Mouse (Mus musculus) midbrain, embryonic 16.5 days (tissue): ENCODE measurements around the gene Elk3. TPM values are rescaled to one million over a fixed set of nuclear protein-coding genes. Genes with fewer than 3 reads are reported as not detected.

Experiments
- ATAC-seq: fragments of 200-750 bp; cut with Nextera tagmentation; 2 replicates; pipeline ENCODE4 v1.8.0; 2017; ENCODE audit warnings: moderate TSS enrichment
- H3K27ac ChIP-seq: fragments of 300-500 bp; sonication (generic); 2 replicates; pipeline ENCODE4 v1.5.1; 2014; ENCODE audit warnings: mild to moderate bottlenecking, low read length, mixed read lengths
- H3K27me3 ChIP-seq: fragments of 300-500 bp; sonication (generic); 2 replicates; pipeline ENCODE4 v1.6.1; 2014; ENCODE audit warnings: low read depth, low read length, mixed read lengths; ENCODE audit not compliant: control insufficient read depth, insufficient read depth
- H3K36me3 ChIP-seq: fragments of 300-500 bp; sonication (generic); 2 replicates; pipeline ENCODE4 v1.6.1; 2014; ENCODE audit warnings: mild to moderate bottlenecking, low read length, moderate library complexity, mixed read lengths; ENCODE audit not compliant: control insufficient read depth, insufficient read depth
- H3K4me1 ChIP-seq: fragments of 300-500 bp; sonication (generic); 2 replicates; pipeline ENCODE4 v1.6.1; 2014; ENCODE audit warnings: mild to moderate bottlenecking, low read length, mixed read lengths; ENCODE audit not compliant: control insufficient read depth, insufficient read depth
- H3K4me2 ChIP-seq: fragments of 300-500 bp; sonication (generic); 2 replicates; pipeline ENCODE4 v1.6.1; 2014; ENCODE audit warnings: mild to moderate bottlenecking, low read length, mixed read lengths
- H3K4me3 ChIP-seq: fragments of 300-500 bp; sonication (generic); 2 replicates; pipeline ENCODE4 v1.5.1; 2014; ENCODE audit warnings: low read depth, mild to moderate bottlenecking, low read length, moderate library complexity, mixed read lengths
- H3K9ac ChIP-seq: fragments of 300-500 bp; sonication (generic); 2 replicates; pipeline ENCODE4 v1.6.1; 2014; ENCODE audit warnings: low read depth, low read length, mixed read lengths
- H3K9me3 ChIP-seq: fragments of 300-500 bp; sonication (generic); replicated peaks from 2 replicates; pipeline ENCODE4 v1.6.1; 2014; ENCODE audit warnings: mild to moderate bottlenecking, low read length, mixed read lengths; ENCODE audit not compliant: control insufficient read depth, poor library complexity, severe bottlenecking
- WGBS: fragments of 180-500 bp; shearing (Covaris S2); extraction: QIAGEN DNeasy Blood & Tissue Kit; methylation state at CpG from one replicate; pipeline ENCODE4 v1.1.7; 2014; 5-methylcytosine and 5-hydroxymethylcytosine counted together
- polyA plus RNA-seq: library from polyadenylated mRNA; unstranded; fragments of >200 nt; fragmentation: Nextera tagmentation; extraction: Ambion mirVana; gene quantifications from 2 replicates; pipeline ENCODE4 v1.2.1, GENCODE M21; 2015

Elk3 gene
- polyA plus RNA-seq, 1 experiment from 2014 or later, result 6.4 TPM

DNA sequence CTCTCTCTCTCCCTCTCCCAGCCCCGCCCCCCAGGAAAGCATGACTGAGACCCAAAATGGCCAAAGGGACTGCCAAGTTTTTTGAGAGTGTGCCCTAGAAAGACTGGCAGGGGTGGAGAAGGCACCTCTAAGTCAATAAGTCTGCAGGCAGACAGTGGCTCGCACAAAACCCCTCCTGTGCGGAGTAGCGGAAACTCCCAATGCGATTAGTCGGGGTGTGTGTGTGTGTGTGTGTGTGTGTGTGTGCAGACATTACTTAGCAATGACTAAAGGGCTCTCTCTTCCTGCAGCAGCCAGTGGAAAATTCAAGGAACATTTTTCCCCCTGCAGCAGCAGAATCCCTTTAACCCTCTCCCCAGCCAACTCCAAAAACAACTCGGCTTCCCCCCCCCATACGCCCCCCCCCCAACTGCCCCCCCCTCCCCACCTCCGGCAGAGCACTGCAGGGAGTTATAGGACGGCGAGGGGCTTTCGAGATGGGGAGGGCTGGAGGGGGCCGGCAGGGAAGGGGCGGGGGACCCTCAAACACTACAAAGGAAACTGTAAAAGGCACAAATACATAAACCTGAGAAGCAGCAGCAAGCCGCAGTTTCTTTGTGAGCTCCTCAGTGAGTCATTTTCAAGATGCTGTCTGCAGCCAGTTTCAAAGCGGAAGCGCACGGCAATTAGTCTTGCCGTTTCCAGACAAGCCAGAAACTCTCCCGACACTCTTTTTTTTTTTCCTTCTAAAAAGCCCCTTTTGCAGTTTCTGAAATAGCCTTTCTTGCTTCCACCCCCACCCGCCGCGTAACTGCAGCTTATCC is 1.6 kb downstream of the Elk3 start:
- Histone ChIP-seq H3K9ac (peak overlapping the region; percentile 76), H3K4me3 (peak overlapping the region; percentile 67), H3K27ac (peak overlapping the region; percentile 68), H3K4me1 (peaks cover 19% of the 10 kb centered on the region), H3K9me3 (no peaks in the 10 kb centered on the region), H3K36me3 (no peaks in the 10 kb centered on the region), H3K4me2 (peak overlapping the region; percentile 100), H3K27me3 (no peaks in the 10 kb centered on the region)
- ATAC-seq, result peak; percentile 72; the same call in 1 of the 2 replicates
- 0% methylated on average over 19 of the region's 23 CpGs for WGBS

DNA sequence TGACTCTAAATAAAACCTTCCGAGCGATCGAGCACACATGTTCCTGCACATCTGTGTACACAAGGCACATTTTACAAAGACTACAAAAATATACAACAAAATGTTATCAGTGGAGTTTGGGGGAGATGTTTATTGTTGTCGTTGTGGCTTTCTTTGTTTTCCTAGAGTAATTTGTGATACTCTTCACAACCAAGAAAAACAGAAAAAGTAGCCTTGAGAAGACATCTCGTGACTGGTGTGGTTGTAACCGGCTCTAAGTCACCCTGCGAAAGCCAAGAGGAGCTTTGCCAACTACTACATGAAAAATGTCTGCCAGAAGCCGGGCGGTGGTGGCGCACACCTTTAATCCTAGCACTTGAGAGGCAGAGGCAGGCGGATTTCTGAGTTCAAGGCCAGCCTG is 4.6 kb downstream of the Elk3 start:
- Histone ChIP-seq H3K4me1 (peaks cover 19% of the 10 kb centered on the region), H3K9ac (no peak overlapping the region), H3K36me3 (no peaks in the 10 kb centered on the region), H3K4me3 (no peak overlapping the region), H3K27me3 (no peaks in the 10 kb centered on the region), H3K4me2 (no peak overlapping the region), H3K27ac (no peak overlapping the region), H3K9me3 (no peaks in the 10 kb centered on the region)
- WGBS, result 84% methylated on average over 11 of the region's 11 CpGs
- ATAC-seq, result no peak

DNA sequence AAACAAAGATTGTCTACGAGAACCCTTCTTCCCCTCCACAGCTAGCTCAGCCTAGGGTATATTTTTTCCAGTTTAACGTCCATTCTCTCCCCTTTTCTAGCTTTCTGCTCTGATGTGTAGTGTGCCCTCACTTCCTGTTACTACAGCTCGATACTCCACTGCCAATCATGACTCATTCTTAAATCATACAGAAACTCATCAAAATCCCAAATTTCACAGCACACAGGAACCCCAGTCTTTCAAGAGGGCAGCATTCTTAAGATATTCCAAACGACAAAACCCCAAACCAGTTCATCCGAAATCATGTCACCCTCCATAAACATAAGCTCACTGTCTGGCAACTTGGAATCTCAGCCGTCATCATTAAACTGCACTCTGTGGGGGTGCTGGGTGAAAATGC is 5.0 kb downstream of the Elk3 start:
- no peak overlapping the region for H3K4me3 ChIP-seq
- H3K9me3 ChIP-seq, result no peaks in the 10 kb centered on the region
- no peak overlapping the region for H3K9ac ChIP-seq
- H3K36me3 ChIP-seq, result no peaks in the 10 kb centered on the region
- H3K27me3 ChIP-seq, result no peaks in the 10 kb centered on the region
- no peak for ATAC-seq
- no peak overlapping the region for H3K4me2 ChIP-seq
- peaks cover 16% of the 10 kb centered on the region for H3K4me1 ChIP-seq
- no peak overlapping the region for H3K27ac ChIP-seq
- 73% methylated on average over 6 of the region's 6 CpGs for WGBS

DNA sequence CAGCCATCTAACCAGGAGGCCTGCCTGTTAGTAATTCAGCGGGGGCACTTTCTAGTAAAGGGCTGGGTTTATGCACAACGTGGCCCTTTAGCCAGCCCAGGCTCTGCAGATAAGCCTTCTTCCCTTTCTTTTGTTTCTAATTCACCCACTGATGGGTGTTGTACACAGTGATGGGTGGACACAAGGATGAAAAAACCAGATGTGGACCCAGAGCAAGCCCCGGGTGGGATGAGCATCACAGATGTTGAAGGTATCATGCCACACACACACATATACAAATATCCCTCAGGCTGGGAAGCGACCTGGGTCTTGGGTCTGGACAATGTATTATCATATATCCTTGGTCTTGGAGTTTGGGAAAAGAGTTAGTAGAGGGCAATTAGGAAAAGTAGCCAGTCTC is 7.7 kb downstream of the Elk3 start:
- no peaks in the 10 kb centered on the region for H3K4me1 ChIP-seq
- H3K27me3 ChIP-seq, result no peaks in the 10 kb centered on the region
- no peak overlapping the region for H3K9ac ChIP-seq
- WGBS, result 72% methylated on average over 4 of the region's 4 CpGs
- no peaks in the 10 kb centered on the region for H3K36me3 ChIP-seq
- no peaks in the 10 kb centered on the region for H3K9me3 ChIP-seq
- no peak overlapping the region for H3K4me2 ChIP-seq
- no peak for ATAC-seq
- H3K27ac ChIP-seq, result no peak overlapping the region
- no peak overlapping the region for H3K4me3 ChIP-seq

DNA sequence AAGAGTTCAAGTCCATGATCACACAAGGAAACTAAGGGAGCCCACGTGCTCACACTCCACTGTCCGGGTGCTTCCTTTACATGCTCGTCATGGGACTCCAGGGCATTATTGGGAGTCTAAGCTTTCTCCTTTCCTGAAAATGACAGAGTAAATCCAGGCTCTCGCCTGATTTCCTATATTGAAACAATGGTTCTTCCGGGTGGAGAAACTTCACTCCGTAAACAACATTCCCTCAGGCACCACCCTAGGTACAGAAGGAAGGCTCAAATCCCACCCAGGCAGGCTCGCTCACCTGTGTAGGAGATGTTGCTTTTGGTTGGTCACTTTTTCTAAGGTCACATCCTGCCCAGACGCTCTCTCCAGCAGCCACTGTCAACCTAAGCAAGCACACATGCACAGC is 9.1 kb downstream of the Elk3 start:
- WGBS, result 79% methylated on average over 8 of the region's 8 CpGs
- Histone ChIP-seq H3K27ac (no peak overlapping the region), H3K36me3 (no peaks in the 10 kb centered on the region), H3K9me3 (no peaks in the 10 kb centered on the region), H3K9ac (no peak overlapping the region), H3K27me3 (no peaks in the 10 kb centered on the region), H3K4me1 (no peaks in the 10 kb centered on the region), H3K4me3 (no peak overlapping the region), H3K4me2 (no peak overlapping the region)
- ATAC-seq, result no peak

DNA sequence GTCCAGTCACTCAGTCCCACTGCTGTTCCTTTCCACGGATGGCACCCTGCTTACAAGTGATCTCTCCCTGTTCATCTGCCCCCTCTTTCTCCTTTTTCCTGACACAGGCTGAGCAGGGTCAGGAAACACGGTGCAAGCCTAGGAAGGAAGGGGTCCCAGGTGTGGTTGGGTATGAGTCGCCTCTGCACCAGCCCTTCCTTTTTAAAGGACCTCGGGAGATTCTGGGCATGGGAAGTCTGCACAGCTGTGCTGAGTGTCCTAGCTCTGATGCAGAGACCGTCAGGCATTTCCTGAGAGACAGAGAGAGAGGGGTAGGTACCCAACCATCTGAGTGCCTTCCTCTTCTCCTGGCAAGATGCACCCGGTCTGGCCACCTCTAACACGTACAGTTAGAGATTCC is 12.7 kb downstream of the Elk3 start:
- H3K4me2 ChIP-seq, result no peak overlapping the region
- 64% methylated on average over 7 of the region's 7 CpGs for WGBS
- H3K36me3 ChIP-seq, result no peaks in the 10 kb centered on the region
- H3K9me3 ChIP-seq, result no peaks in the 10 kb centered on the region
- no peak overlapping the region for H3K27ac ChIP-seq
- no peak for ATAC-seq
- H3K27me3 ChIP-seq, result no peaks in the 10 kb centered on the region
- no peak overlapping the region for H3K4me3 ChIP-seq
- H3K4me1 ChIP-seq, result no peaks in the 10 kb centered on the region
- H3K9ac ChIP-seq, result no peak overlapping the region

DNA sequence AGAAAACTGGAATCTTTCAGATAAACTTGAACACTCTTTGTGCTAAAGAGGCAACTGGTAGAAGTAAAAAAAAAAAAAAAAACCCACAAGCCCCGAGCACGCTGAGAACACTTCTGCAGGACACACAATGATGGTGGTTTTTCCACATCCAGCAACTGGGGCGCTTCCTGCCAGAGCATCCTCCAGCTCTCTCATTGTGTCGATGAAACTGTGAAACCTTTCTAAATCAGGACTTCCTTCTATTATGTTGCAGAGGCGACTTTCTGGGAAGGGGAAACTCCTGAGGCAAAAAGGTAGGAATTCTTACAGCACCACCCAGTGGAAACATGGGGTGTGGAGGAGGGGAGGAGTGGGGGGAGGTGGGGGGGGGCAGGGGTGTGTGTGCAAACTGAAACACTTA is 13.2 kb downstream of the Elk3 start:
- ATAC-seq, result no peak
- Histone ChIP-seq H3K27ac (no peak overlapping the region), H3K4me1 (no peaks in the 10 kb centered on the region), H3K4me2 (no peak overlapping the region), H3K36me3 (no peaks in the 10 kb centered on the region), H3K9me3 (no peaks in the 10 kb centered on the region), H3K27me3 (no peaks in the 10 kb centered on the region), H3K9ac (no peak overlapping the region), H3K4me3 (no peak overlapping the region)
- 36% methylated on average over 5 of the region's 5 CpGs for WGBS

DNA sequence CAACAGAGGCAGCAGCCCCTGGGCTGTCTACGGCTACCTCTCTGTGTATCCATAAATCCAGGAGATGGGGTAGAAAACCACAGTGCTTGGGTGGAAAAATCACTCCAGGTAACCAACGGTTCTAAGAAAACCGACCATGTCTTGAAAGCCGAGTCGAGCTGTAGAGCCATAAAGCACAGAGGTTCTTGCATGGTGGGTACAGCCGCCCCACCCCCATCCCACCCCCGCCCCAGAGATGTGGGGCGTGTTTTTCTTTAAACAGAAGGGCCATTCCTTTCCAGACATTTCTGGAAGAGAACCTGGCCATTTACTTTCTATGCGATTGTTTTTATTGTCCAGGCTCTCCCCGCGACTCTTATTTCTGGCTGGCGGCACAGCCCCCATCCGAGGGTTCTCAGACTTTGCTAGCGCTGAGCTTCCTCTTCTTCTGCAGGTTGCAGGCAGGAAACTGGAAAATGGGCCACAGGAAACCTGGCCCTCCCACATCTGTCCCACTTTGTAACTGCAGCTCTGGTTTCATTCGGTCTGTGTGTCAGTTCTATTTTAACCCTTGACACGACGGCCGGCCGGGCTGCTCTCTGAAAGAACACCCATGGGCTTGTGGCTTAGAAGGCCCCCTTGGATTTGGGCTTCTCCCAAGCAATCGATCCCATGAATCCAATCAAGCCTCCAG is 16.3 kb downstream of the Elk3 start:
- Histone ChIP-seq H3K27me3 (no peaks in the 10 kb centered on the region), H3K4me2 (no peak overlapping the region), H3K36me3 (no peaks in the 10 kb centered on the region), H3K4me1 (no peaks in the 10 kb centered on the region; the same call in 1 of the 2 replicates), H3K9ac (no peak overlapping the region), H3K27ac (no peak overlapping the region), H3K9me3 (no peaks in the 10 kb centered on the region), H3K4me3 (no peak overlapping the region)
- ATAC-seq, result no peak
- WGBS, result 76% methylated on average over 20 of the region's 20 CpGs

DNA sequence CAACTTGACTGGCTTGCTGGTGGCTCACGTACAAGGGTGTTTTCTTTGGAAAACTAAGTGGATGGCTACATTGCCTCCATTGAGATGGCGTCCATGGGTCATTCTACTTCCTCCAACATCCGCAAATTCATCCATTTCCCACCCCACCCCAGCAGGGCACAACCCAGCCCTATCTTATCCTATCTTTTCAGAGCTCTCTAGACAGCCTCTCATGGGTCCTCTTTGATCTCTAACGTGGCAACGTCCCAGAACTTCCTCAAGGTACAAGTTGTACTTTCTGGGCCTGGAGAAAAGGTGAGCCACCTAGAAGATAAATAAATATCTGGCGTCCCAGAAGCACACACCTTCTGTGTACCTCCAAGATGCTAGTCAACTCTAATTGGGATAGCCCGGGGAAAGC is 17.3 kb downstream of the Elk3 start:
- H3K9me3 ChIP-seq, result no peaks in the 10 kb centered on the region
- no peak for ATAC-seq
- no peak overlapping the region for H3K4me3 ChIP-seq
- no peak overlapping the region for H3K4me2 ChIP-seq
- no peak overlapping the region for H3K9ac ChIP-seq
- peaks cover 2% of the 10 kb centered on the region; the same call in 1 of the 2 replicates for H3K4me1 ChIP-seq
- 82% methylated on average over 7 of the region's 7 CpGs for WGBS
- no peaks in the 10 kb centered on the region for H3K36me3 ChIP-seq
- no peaks in the 10 kb centered on the region for H3K27me3 ChIP-seq
- H3K27ac ChIP-seq, result no peak overlapping the region
